Mouse (Mus musculus) T-helper 2 cell (primary cell): ENCODE results near the gene Atf7ip2.

ENCODE experiments used
- in situ Hi-C: fragments of 300-600 bp; cut with MboI, MseI; formaldehyde crosslinking; loops from one replicate; pipeline ENCODE4 v1.15.1; 2025; ENCODE audit warnings: high pct_unique_total_duplicates

Gene Atf7ip2

GRCm38 (mm10) chr16:10297696-10298644, 105.5 kb downstream of the Atf7ip2 start:
- in situ Hi-C loops, result loop anchor here (25.0 kb wide), 1 partner anchor 214 kb away; no protein-coding TSS in a partner anchor

- in situ Hi-C loops, result loop anchor here (25.0 kb wide), 1 partner anchor 213 kb away; no protein-coding TSS in a partner anchor
These were observed 107.1 kb downstream of the Atf7ip2 start for GRCm38 (mm10) chr16:10299637-10300036.

GRCm38 (mm10) chr16:10300231-10301186, 108.0 kb downstream of the Atf7ip2 start:
- in situ Hi-C loops, result no loop called here
